Mouse (Mus musculus) forebrain, embryonic 15.5 days (tissue): ENCODE data around the gene Camk2g. TPM values are rescaled to one million over a fixed set of nuclear protein-coding genes. Genes with fewer than 3 reads are reported as not detected.

Experiments
- ATAC-seq: fragments of 200-750 bp; cut with Nextera tagmentation; replicated peaks from 2 replicates; pipeline ENCODE4 v1.8.0; 2017; ENCODE audit warnings: mild to moderate bottlenecking, moderate TSS enrichment, moderate library complexity
- H3K27ac ChIP-seq: fragments of 300-500 bp; sonication (generic); replicated peaks from 2 replicates; pipeline ENCODE4 v1.5.1; 2015; ENCODE audit warnings: mild to moderate bottlenecking, inconsistent platforms
- H3K27me3 ChIP-seq: fragments of 300-500 bp; sonication (generic); 2 replicates; pipeline ENCODE4 v1.6.1; 2015; ENCODE audit warnings: inconsistent platforms
- H3K36me3 ChIP-seq: fragments of 300-500 bp; sonication (generic); 2 replicates; pipeline ENCODE4 v1.6.1; 2015; ENCODE audit warnings: mild to moderate bottlenecking, inconsistent platforms
- H3K4me1 ChIP-seq: fragments of 300-500 bp; sonication (generic); 2 replicates; pipeline ENCODE4 v1.6.1; 2015; ENCODE audit warnings: inconsistent platforms
- H3K4me2 ChIP-seq: fragments of 300-500 bp; sonication (generic); replicated peaks from 2 replicates; pipeline ENCODE4 v1.6.1; 2015; ENCODE audit warnings: mild to moderate bottlenecking, inconsistent platforms
- H3K4me3 ChIP-seq: fragments of 300-500 bp; sonication (generic); 2 replicates; pipeline ENCODE4 v1.5.1; 2015; ENCODE audit warnings: mild to moderate bottlenecking, inconsistent platforms
- H3K9ac ChIP-seq: fragments of 300-500 bp; sonication (generic); replicated peaks from 2 replicates; pipeline ENCODE4 v1.6.1; 2015; ENCODE audit warnings: mild to moderate bottlenecking, inconsistent platforms
- H3K9me3 ChIP-seq: fragments of 300-500 bp; sonication (generic); 2 replicates; pipeline ENCODE4 v1.6.1; 2016; ENCODE audit warnings: inconsistent platforms
- WGBS: fragments of 180-500 bp; shearing (Covaris S2); methylation state at CpG from one replicate; pipeline ENCODE4 v1.1.7; 2015; ENCODE audit warnings: mixed read lengths; 5-methylcytosine and 5-hydroxymethylcytosine counted together
- polyA plus RNA-seq: library from polyadenylated mRNA; unstranded; fragments of >200 nt; fragmentation: Nextera tagmentation; extraction: Ambion mirVana; gene quantifications from 2 replicates; pipeline ENCODE4 v1.2.1, GENCODE M21; 2015

Camk2g gene
- polyA plus RNA-seq, 1 experiment from 2014 or later: 95.6 TPM

DNA sequence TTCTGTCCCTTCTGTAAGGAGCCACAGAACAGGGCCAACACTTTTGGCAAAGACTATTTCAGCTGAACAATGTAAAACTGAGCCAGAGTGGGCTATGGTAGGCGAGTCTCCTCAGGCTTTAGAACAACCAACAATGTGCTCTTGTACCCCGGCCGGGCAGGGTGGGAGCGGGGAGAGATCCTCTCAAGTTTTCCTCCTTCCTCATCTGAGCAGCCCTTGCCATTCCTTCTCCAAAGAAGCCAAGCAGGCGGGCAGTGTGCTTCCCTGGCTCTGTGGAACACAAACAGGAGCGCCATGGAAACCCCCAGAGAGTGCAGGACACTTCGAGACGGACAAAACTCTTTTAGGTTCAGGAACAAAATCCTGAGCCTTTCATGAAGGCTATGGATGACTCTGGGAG, 15.4 kb downstream of the Camk2g start:
- no peak overlapping the region for H3K9ac ChIP-seq
- no peak overlapping the region for H3K4me3 ChIP-seq
- H3K27me3 ChIP-seq: no peaks in the 10 kb centered on the region
- no peak overlapping the region for H3K4me2 ChIP-seq
- H3K27ac ChIP-seq: no peak overlapping the region
- no peak for ATAC-seq
- peaks cover 16% of the 10 kb centered on the region for H3K36me3 ChIP-seq
- WGBS: 85% methylated on average over 8 of the region's 8 CpGs
- H3K9me3 ChIP-seq: no peaks in the 10 kb centered on the region
- no peaks in the 10 kb centered on the region for H3K4me1 ChIP-seq

DNA sequence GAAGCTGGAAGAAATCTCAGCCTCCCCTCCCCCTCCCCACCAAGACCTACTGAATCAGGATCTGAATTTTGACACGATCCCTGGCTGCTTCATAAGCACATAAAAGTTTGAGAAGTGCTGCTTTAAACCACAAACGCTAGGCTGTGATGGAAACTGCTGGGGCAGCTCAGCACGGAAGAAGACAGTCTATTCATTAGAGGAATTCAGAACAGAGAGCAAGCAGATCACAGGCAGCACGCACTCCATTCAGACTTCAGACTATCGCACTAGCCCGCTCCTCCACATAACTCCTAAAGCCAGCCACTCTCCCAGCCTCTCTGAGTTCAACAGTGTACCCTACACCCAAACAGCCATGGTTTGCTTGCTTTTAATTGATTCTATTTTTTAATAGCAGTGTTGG, 18.2 kb downstream of the Camk2g start:
- 18% methylated on average over 6 of the region's 6 CpGs for WGBS
- H3K27ac ChIP-seq: no peak overlapping the region
- ATAC-seq: no peak

DNA sequence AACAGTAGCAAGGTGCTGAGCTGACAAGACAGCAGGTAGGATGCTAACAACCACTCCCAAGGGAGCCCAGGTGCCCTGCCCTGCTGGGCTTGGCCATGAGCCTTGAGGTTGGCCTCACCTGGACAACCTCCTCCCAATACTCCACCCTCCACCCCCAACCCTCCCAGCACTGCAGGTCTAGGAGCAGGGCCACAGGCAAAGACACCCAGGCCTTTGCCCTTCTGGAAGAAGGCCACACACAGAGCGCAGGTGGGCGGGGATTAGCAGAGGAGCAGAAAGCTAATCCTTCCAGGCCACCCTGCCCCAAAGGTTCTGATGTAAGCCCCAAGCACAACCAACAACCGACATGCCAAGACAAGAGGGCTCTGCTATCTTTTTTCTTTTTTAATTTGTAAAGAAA, 20.5 kb downstream of the Camk2g start:
- no peak overlapping the region for H3K9ac ChIP-seq
- H3K27ac ChIP-seq: no peak overlapping the region
- WGBS: 32% methylated on average over 3 of the region's 3 CpGs
- ATAC-seq: no peak
- no peak overlapping the region for H3K4me3 ChIP-seq
- no peaks in the 10 kb centered on the region for H3K9me3 ChIP-seq
- H3K4me1 ChIP-seq: no peaks in the 10 kb centered on the region
- H3K27me3 ChIP-seq: no peaks in the 10 kb centered on the region
- peaks cover 16% of the 10 kb centered on the region for H3K36me3 ChIP-seq
- no peak overlapping the region for H3K4me2 ChIP-seq

More for the DNA sequence above, 18.2 kb downstream of the Camk2g start:
- H3K9ac ChIP-seq: no peak overlapping the region
- no peak overlapping the region for H3K4me3 ChIP-seq
- H3K36me3 ChIP-seq: peaks cover 13% of the 10 kb centered on the region
- H3K9me3 ChIP-seq: no peaks in the 10 kb centered on the region
- no peak overlapping the region for H3K4me2 ChIP-seq
- no peaks in the 10 kb centered on the region for H3K27me3 ChIP-seq
- no peaks in the 10 kb centered on the region for H3K4me1 ChIP-seq

DNA sequence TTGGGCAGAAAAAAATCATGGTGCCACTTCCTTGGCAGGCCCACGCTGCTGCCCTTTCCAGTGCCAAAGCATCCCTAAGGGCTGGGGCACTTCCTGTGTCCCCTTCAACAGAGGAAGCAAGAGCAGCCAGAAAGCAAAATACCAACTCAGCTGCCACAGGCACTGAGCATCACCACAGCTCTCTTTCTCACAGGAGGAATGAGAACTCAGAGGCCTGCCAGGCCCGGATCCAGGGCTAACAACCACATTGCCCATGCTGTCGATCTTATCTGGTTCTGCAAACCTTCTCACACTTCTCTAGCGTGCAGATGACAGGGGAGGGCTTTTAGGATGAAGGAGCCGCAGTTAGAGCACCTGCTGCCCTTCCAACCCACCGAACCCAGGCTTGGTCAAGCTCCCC, 21.1 kb downstream of the Camk2g start:
- no peak overlapping the region for H3K4me3 ChIP-seq

GRCm38 (mm10) chr14:20771941-20772340, 21.9 kb downstream of the Camk2g start:
- Histone ChIP-seq H3K9ac (no peak overlapping the region), H3K9me3 (no peaks in the 10 kb centered on the region), H3K27me3 (no peaks in the 10 kb centered on the region), H3K27ac (no peak overlapping the region), H3K4me3 (no peak overlapping the region), H3K4me1 (no peaks in the 10 kb centered on the region), H3K4me2 (no peak overlapping the region), H3K36me3 (peaks cover 6% of the 10 kb centered on the region; the same call in 1 of the 2 replicates)
- no peak for ATAC-seq
- WGBS: 92% methylated on average over 3 of the region's 3 CpGs

More for the DNA sequence above, 21.1 kb downstream of the Camk2g start:
- Histone ChIP-seq H3K9ac (no peak overlapping the region), H3K27me3 (no peaks in the 10 kb centered on the region), H3K4me2 (no peak overlapping the region), H3K36me3 (peaks cover 11% of the 10 kb centered on the region), H3K9me3 (no peaks in the 10 kb centered on the region), H3K27ac (no peak overlapping the region), H3K4me1 (no peaks in the 10 kb centered on the region)
- WGBS: 81% methylated on average over 6 of the region's 6 CpGs
- no peak for ATAC-seq

GRCm38 (mm10) chr14:20768581-20768980, 25.3 kb downstream of the Camk2g start:
- Histone ChIP-seq H3K27ac (no peak overlapping the region), H3K4me1 (no peaks in the 10 kb centered on the region), H3K9ac (no peak overlapping the region), H3K4me2 (no peak overlapping the region), H3K27me3 (no peaks in the 10 kb centered on the region), H3K4me3 (no peak overlapping the region), H3K36me3 (peaks cover 23% of the 10 kb centered on the region), H3K9me3 (no peaks in the 10 kb centered on the region)
- WGBS: 78% methylated on average over 5 of the region's 5 CpGs
- no peak for ATAC-seq

GRCm38 (mm10) chr14:20767936-20768335, 26.0 kb downstream of the Camk2g start:
- H3K27ac ChIP-seq: no peak overlapping the region
- no peak for ATAC-seq
- no peak overlapping the region for H3K9ac ChIP-seq
- H3K36me3 ChIP-seq: peaks cover 29% of the 10 kb centered on the region
- 93% methylated on average over 7 of the region's 7 CpGs for WGBS
- H3K4me2 ChIP-seq: no peak overlapping the region
- H3K4me1 ChIP-seq: no peaks in the 10 kb centered on the region
- H3K9me3 ChIP-seq: no peaks in the 10 kb centered on the region
- H3K27me3 ChIP-seq: no peaks in the 10 kb centered on the region
- no peak overlapping the region for H3K4me3 ChIP-seq

DNA sequence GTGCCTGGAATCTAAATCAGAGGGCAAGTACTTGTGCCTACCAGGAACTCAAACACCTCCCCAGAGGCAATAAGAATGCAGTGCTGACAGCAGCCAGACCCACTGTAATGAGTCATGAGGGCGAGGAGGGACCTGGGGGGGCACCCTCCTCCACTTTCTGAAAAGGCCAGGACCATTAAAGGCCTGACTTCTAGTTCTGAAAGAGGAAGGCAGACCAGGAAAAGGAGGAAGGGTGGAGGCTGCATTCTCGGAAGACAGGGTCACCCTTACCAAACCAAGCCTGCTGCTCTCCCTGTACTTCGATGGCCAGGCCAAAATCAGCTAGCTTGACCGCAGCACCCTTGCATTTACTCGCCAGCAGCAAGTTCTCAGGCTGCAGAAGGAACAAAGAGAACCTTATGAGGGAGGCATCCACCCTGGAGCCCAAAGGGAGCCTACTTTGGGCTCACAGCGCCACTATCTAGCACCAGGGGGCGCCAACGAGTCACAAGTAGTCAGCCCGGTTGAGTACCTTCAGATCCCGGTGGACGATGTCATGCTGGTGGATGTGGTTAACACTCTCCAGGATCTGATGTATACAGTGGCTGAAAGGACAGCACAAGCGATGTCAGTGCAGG, 28.1 kb downstream of the Camk2g start:
- no peak overlapping the region for H3K9ac ChIP-seq
- no peaks in the 10 kb centered on the region for H3K9me3 ChIP-seq
- 32% methylated on average over 12 of the region's 12 CpGs for WGBS
- H3K4me3 ChIP-seq: no peak overlapping the region
- no peaks in the 10 kb centered on the region for H3K4me1 ChIP-seq
- H3K27ac ChIP-seq: no peak overlapping the region
- H3K27me3 ChIP-seq: no peaks in the 10 kb centered on the region
- H3K36me3 ChIP-seq: peaks cover 31% of the 10 kb centered on the region
- H3K4me2 ChIP-seq: no peak overlapping the region
- peak; percentile 75 for ATAC-seq

DNA sequence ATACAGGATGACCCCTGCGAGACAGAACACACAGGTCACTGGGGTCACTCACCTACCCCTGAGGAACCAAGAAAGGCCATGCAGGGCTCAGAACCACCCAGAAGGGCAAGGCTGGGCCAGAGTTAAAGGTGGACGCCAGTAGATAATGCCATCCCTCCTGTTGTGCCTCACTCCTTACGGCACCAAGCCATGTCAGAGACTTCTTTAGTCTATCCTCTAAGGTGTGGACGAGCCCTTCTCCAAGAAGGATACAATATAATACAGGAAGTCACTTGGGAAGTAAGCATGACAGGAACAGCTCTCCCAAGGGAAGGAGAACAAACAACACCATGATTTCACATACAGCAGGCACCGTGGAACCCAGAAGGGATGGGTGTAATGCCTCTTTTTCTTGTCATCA, 28.9 kb downstream of the Camk2g start:
- Histone ChIP-seq H3K9ac (no peak overlapping the region), H3K4me2 (no peak overlapping the region), H3K9me3 (no peaks in the 10 kb centered on the region), H3K36me3 (peaks cover 39% of the 10 kb centered on the region), H3K27me3 (no peaks in the 10 kb centered on the region), H3K4me1 (no peaks in the 10 kb centered on the region), H3K4me3 (no peak overlapping the region), H3K27ac (no peak overlapping the region)
- WGBS: 96% methylated on average over 5 of the region's 5 CpGs
- no peak for ATAC-seq

DNA sequence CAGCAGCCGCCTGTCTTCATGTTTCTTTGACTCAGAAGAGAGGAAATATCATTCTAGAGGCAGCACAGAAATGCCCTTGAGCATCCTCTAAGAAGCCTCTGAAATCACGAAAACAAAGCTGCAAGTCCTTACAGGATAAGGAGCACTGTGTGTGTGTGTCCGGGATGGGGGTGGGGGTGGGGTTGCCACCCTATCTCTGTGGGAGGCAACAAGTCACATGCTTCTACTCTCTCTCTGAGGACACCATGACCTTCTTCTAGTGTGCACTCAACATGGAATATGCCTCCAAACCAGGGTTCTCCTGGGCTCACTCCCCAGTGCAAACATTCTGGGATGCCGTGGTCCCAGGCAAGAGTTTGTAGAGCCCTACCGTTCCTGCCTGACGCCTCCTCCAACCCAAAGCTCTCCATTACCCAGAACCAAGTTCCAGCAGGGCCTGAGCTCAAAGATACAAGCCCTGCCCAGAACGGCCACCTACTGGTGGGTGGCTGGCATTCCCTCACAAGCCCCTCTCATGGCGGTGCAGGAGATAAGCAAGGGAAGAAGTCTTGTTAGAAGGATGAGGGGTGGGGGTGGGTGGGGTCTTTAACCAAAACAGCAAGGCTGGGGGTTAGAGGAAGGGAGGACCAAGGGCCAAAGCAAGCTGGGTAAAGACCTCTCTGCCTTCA, 35.0 kb downstream of the Camk2g start:
- peaks cover 58% of the 10 kb centered on the region for H3K36me3 ChIP-seq
- no peak for ATAC-seq
- no peaks in the 10 kb centered on the region for H3K9me3 ChIP-seq

GRCm38 (mm10) chr14:20757370-20757907, 36.4 kb downstream of the Camk2g start:
- Histone ChIP-seq H3K4me3 (no peak overlapping the region), H3K27ac (no peak overlapping the region), H3K27me3 (no peaks in the 10 kb centered on the region), H3K4me2 (no peak overlapping the region), H3K9me3 (no peaks in the 10 kb centered on the region), H3K36me3 (peaks cover 48% of the 10 kb centered on the region), H3K4me1 (no peaks in the 10 kb centered on the region), H3K9ac (no peak overlapping the region)
- no peak for ATAC-seq
- WGBS: 88% methylated on average over 22 of the region's 22 CpGs

More for the DNA sequence above, 35.0 kb downstream of the Camk2g start:
- Histone ChIP-seq H3K27me3 (no peaks in the 10 kb centered on the region), H3K4me3 (no peak overlapping the region), H3K9ac (no peak overlapping the region), H3K4me2 (no peak overlapping the region), H3K27ac (no peak overlapping the region), H3K4me1 (no peaks in the 10 kb centered on the region)
- whole genome bisulfite sequencing: 83% methylated on average over 8 of the region's 8 CpGs

DNA sequence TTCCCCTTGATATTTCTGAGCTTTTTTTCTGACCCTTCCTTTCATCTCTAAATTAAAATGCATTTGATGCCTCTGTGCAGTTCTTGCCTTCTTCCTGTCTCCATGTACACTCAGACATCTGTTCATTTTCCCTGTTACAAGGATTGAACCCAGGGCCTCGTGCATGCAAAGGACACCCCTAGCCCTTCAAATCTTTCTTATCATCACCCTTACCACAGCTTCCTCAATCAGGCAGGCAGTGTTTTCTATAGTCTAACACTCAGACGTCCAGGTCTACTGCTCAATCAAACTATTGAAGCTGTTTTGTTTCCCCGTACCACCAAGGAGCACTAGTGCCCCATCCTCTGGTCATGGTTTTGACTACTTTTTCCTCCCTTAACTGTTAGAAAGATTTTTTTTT, 40.1 kb downstream of the Camk2g start:
- H3K36me3 ChIP-seq: peaks cover 27% of the 10 kb centered on the region
- no peak for ATAC-seq
- no peak overlapping the region for H3K9ac ChIP-seq
- no peak overlapping the region for H3K4me3 ChIP-seq
- H3K4me2 ChIP-seq: no peak overlapping the region
- H3K27me3 ChIP-seq: no peaks in the 10 kb centered on the region
- H3K27ac ChIP-seq: no peak overlapping the region
- WGBS: 81% methylated on average over 3 of the region's 3 CpGs
- no peaks in the 10 kb centered on the region for H3K4me1 ChIP-seq
- H3K9me3 ChIP-seq: no peaks in the 10 kb centered on the region
